Mouse (Mus musculus) large intestine, adult 2 months (tissue): ENCODE results near the gene Olfr661. TPM values are rescaled to one million over a fixed set of nuclear protein-coding genes. Genes with fewer than 3 reads are reported as not detected.

Source experiments
- DNase-seq: peaks from one replicate; pipeline ENCODE4 v3.0.0-alpha.2; 2012; ENCODE audit warnings: low read depth, low spot score
- WGBS: fragments of 180-500 bp; shearing (Covaris S2); methylation state at CpG from one replicate; pipeline ENCODE4 v1.1.7; 2018; 5-methylcytosine and 5-hydroxymethylcytosine counted together
- polyA plus RNA-seq: library from polyadenylated mRNA; depleted of rRNA; stranded (reverse); fragments of >200 nt; gene quantifications from 2 replicates; pipeline ENCODE4 v1.2.3, GENCODE M21; 2012; rRNA removed

Gene Olfr661
- not detected in 2 replicates for polyA plus RNA-seq

- 88% methylated on average over 2 of the region's 2 CpGs for WGBS
- no peak for DNase-seq
These were observed at the start of gene Olfr661 for GRCm38 (mm10) chr7:104686201-104686600. Gene Olfr661 (plus strand): TSS chr7:104686501.

GRCm38 (mm10) chr7:104646841-104647482 is 39.3 kb upstream of the Olfr661 start, which contains the start of gene Olfr658:
Gene Olfr658 (minus strand): TSS chr7:104647305.
- 19% methylated on average over 22 of the region's 22 CpGs for WGBS
- peak; percentile 22 for DNase-seq

GRCm38 (mm10) chr7:104666453-104666852 is 19.8 kb upstream of the Olfr661 start, which contains the start of gene Olfr659:
Gene Olfr659 (plus strand): TSS chr7:104666753.
- 84% methylated on average over 3 of the region's 3 CpGs for WGBS
- no peak for DNase-seq

Other genes starting within 250 kb of the Olfr661 start
- 2.2 and 3.3 TPM in 2 replicates for gene Trim30a, start 221.3 kb upstream of the Olfr661 start, polyA plus RNA-seq
- gene Trim30d, start 178.7 kb upstream of the Olfr661 start, polyA plus RNA-seq = 4.5 and 12.5 TPM in 2 replicates
- gene Olfr651, start 136.4 kb upstream of the Olfr661 start, polyA plus RNA-seq = not detected in 2 replicates
- not detected in 2 replicates for gene Olfr652, start 125.6 kb upstream of the Olfr661 start, polyA plus RNA-seq
- not detected in 2 replicates for gene Olfr653, start 109.2 kb upstream of the Olfr661 start, polyA plus RNA-seq
- gene Olfr654, start 99.5 kb upstream of the Olfr661 start, polyA plus RNA-seq = not detected in 2 replicates
- not detected in 2 replicates for gene Olfr655, start 84.7 kb upstream of the Olfr661 start, polyA plus RNA-seq
- not detected in 2 replicates for gene Olfr656, start 72.5 kb upstream of the Olfr661 start, polyA plus RNA-seq
- gene Olfr657, start 61.7 kb upstream of the Olfr661 start, polyA plus RNA-seq = not detected in 2 replicates
- gene Olfr658, start 39.2 kb upstream of the Olfr661 start, polyA plus RNA-seq = not detected in 2 replicates
- not detected in 2 replicates for gene Olfr659, start 19.7 kb upstream of the Olfr661 start, polyA plus RNA-seq
- gene Usp17le, start 91.0 kb downstream of the Olfr661 start, polyA plus RNA-seq = not detected in 2 replicates
- gene Usp17lb, start 156.1 kb downstream of the Olfr661 start, polyA plus RNA-seq = not detected in 2 replicates
- not detected in 2 replicates for gene Usp17la, start 170.5 kb downstream of the Olfr661 start, polyA plus RNA-seq
- gene Olfr665, start 191.5 kb downstream of the Olfr661 start, polyA plus RNA-seq = not detected in 2 replicates
- gene Olfr666, start 209.5 kb downstream of the Olfr661 start, polyA plus RNA-seq = not detected in 2 replicates
- not detected in 2 replicates for gene Olfr667, start 235.0 kb downstream of the Olfr661 start, polyA plus RNA-seq
- not detected in 2 replicates for gene Olfr668, start 241.6 kb downstream of the Olfr661 start, polyA plus RNA-seq
- gene Olfr669, start 247.7 kb downstream of the Olfr661 start, polyA plus RNA-seq = not detected in 2 replicates